Mouse (Mus musculus) cerebellum, adult (tissue): ENCODE measurements around the gene Slit3.

Experiments
- ATAC-seq: cut with Nextera tagmentation; 2 replicates; pipeline ENCODE4 v1.9.2; 2017; ENCODE audit warnings: mild to moderate bottlenecking, moderate library complexity, mixed read lengths; ENCODE audit not compliant: insufficient number of reproducible peaks, low FRiP score, low TSS enrichment

Gene Slit3

GRCm38 (mm10) chr11:35262289-35262941 is 141.4 kb downstream of the Slit3 start:
- no peak for ATAC-seq

DNA sequence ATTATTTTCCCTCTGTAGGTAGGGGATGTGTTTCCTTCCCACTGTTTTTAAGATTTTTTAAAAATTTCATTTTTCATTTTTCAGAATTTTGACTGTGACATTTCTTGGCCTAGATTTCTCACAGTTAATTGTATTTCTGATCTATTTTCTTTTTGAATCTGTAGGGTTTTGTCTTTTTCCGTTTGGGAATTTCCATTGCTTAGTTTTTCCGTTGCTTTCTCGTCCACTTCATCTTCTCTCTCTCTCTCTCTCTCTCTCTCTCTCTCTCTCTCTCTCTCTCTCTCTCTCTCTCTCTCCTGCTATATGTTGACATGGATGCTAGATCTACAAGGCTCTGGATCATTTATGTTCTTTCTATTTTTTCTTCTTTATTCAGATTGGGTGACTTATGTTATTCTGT is 143.7 kb downstream of the Slit3 start:
- no peak for ATAC-seq

GRCm38 (mm10) chr11:35270396-35270795 is 149.4 kb downstream of the Slit3 start:
- no peak for ATAC-seq

GRCm38 (mm10) chr11:35273416-35273815 is 152.4 kb downstream of the Slit3 start:
- ATAC-seq = no peak

GRCm38 (mm10) chr11:35274036-35274435 is 153.0 kb downstream of the Slit3 start:
- ATAC-seq = no peak

- peak; percentile 75 for ATAC-seq
Measured at GRCm38 (mm10) chr11:35275300-35275699, 154.3 kb downstream of the Slit3 start.

DNA sequence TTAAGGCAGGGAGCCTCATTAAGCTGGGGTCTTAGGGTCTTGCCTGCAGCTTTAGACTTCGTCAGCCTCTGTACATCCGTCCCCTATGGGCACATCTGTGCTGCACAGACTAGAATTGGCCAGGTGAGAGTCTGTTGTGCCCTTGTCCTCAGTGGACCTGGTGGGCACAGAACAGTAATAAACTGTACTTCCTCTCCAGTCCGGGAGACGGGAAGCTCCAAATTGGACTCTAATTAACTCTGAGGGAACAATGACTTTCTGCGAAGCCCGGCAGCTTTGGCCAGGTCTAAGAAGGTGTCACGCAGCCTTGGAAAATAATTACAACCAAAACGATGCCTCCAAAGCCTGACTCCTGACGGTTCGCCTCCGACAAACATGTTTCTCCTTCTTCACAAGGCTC is 155.0 kb downstream of the Slit3 start:
- no peak for ATAC-seq

DNA sequence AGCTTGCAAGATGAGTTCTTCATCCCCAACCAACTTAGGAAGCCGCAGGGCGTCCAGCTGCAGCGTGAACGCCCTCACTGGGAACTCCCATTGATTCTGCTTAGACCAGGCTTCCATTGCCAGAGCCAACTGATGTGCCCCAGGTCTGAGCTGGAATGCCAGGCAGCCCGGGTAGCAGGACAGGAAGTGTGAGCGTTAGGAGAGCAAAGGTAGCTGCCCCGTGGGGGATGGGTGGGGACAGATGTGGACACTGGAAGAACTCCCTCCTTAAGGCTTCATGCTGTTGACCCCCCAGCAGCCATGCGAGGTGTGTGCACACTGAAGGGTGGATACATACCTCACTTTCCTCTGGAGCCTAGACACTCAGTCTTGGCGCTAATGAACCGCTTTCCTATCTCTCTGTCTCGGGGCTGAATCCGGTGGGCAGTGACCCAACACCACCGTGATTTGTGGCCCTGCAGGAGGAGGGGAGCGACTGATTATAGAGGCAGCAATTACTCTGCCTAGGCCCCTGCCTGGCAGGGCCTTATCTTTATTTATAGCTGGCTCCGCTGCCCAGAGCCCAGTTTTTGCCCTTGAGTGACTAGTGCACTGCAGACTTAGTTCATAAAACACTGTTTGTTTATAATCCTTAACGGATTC is 157.2 kb downstream of the Slit3 start:
- no peak for ATAC-seq

GRCm38 (mm10) chr11:35280826-35281225 is 159.8 kb downstream of the Slit3 start:
- ATAC-seq = no peak

DNA sequence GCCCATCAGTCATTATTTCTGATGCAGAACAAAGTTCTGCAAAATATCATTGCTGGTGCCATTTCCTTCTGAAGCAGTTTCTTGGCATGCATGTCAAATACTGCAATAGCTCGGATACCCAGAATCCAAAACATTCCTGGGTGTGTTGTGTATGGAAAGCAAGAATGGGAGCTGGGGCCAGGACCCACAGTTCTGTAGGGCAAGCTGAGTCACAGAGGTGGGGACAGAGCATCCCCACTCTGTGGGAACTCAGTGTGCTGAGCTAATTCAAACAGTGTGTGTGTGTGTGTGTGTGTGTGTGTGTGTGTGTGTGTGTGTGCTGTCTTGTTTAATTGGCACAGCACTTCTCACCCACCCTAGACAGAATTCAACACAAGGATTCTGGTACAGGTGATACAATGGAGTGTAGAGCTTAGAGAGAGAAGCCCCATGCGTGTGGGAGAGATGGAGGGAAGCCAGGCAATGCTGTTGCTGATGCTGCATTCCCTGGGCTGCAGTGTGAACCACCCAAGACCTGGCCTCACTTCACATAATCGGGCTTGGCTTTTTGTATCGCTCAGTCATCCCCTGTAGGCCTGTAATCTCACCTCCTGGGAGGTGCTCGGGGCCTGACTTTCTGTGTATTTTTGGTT is 161.1 kb downstream of the Slit3 start:
- no peak for ATAC-seq

DNA sequence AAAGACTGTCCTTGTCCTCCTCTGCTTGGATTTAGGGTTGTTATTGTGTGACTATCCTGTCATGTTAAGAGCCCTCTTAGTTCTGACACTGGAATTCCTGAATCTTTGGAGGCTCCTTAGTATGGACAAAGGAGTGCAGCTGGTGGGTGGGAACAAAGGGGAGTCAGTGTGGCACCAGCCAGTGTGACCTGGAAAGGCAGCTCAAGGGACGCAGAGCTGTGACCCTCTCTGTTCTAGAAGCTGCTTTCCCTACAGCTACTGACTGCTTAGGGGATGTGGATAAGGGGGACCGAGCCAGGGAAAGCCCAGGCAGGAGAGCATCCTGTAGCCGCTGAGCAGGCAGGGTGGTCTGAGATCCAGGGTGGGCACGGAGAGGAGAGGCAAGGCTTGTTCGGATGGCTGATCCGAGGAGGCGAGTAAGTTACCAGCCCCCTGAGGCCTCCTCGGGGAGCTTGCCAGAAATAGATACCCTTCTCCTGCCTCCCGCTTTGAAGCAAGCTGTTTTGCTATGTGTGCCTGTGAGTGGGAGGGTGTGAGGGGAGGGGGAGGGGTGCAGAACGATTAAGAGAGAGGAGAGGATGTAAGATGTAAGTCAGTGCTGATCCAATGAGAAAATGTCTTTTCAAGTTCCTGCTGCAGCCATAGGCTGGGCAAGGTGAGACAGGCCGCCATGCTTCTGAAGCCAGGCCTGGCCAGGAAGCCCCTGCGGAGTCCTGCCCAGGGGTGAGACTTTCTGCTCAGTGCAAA is 162.0 kb downstream of the Slit3 start:
- peak; percentile 29; the same call in 1 of the 2 replicates for ATAC-seq

GRCm38 (mm10) chr11:35283767-35284166 is 162.7 kb downstream of the Slit3 start:
- ATAC-seq = peak; percentile 38; the same call in 1 of the 2 replicates

DNA sequence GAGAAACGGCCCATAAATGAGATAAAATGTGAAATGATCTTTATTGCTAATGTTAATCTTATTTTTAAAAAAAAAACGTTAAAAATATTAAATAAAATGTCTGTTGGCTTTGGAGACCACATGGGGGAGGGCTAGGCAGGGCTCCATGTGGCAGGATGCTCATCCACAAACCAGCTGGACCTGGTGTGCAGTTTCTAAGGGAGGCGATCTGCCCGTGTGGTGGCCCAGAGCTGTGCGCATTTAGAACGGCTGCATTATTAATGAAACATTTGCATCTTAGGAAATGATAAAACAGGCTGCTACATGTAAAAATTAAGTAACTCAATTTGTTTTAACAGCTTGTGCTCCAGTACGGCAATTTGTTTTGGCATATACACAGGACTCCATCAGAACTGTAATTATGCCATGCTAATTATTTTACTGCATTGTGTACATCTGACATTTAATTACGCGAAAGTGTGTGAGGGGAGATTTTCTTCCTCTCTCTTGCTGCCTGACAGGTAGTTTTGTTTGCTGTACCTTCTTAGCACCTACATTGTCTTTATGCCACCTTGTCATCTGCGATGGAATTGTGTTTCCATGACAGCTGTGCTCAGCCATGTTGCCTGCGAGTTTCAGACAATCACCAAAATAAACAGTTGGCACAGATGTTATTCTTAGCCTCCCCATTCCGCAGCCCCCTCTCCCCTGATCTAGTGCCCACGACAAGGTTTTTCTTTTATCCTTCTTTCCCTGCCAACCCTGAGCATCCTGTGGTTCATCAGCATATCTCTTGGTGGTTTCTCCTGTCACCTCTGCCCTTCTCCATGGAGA is 165.8 kb downstream of the Slit3 start:
- ATAC-seq = no peak

GRCm38 (mm10) chr11:35288056-35288455 is 167.0 kb downstream of the Slit3 start:
- ATAC-seq = no peak

DNA sequence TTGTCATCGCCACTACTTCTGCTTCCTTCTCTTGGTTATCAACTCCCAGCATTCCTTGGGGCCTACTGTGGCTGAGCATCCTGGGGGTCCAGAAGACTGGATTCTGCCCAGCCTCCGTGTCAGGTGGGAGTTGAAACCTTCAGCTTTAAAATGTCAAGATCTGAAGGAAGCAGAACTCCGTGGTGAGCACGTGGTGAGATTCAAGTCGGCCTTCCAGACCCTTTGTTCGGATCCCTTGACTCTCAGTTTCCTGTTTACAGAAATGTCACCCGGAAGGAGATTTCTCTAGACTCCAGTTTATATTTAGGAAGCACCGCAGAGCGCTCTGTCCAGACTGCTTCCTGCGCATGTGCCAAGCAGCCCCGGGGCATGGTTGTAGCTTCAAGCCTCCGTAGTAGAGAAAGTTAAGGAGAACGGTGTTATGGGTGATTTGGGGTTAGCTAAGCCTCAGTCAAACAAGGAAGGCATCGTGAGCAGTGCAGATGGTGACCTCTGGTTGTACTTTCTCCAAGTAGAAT is 167.8 kb downstream of the Slit3 start:
- ATAC-seq = no peak

- ATAC-seq = no peak; the same call in 1 of the 2 replicates
Measured at GRCm38 (mm10) chr11:35292228-35292747, 171.3 kb downstream of the Slit3 start.

DNA sequence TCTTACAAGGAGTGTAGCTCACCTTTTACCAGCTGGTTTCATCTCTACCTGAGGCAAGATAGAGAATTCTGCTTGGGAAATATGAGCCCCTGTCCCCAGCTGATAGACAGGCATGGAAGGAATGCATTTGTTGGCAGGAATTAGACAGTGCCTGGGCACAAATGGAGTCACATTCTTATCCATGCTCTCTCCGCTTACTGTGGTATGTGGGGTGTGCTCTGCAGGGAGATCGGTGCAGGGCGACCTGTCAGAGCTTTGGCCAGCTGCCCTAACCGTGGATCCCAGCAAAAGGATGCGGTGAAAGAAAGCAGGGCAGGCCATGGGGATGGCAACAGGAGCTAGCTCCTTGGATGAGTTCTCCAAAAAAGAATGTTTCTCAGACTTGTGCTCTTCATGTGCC is 172.2 kb downstream of the Slit3 start:
- ATAC-seq = no peak

DNA sequence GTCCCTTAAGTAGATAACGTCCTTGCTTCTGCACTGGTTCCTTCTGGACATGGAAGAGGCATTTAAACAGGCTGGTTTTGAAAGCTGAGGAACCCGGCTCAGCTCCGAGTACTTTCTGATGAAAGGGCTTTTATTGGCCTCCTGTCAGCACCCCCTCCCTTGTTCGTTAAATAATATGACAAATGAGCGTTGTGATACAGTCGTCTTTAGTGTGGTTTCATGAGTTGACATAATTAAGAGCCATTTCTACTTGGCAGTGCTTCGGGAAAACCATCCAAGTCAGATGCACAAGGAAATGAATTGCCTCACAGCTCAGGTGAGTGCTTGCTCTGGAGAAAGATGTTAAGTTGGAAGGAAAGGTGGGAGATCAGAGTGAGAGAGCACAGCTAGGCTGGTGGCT is 173.6 kb downstream of the Slit3 start:
- ATAC-seq = no peak

- ATAC-seq = no peak
Measured at GRCm38 (mm10) chr11:35295162-35295799, 174.3 kb downstream of the Slit3 start.
